Mouse (Mus musculus): ENCODE measurements around the gene Egln2. TPM values are rescaled to one million over a fixed set of nuclear protein-coding genes. Genes with fewer than 3 reads are reported as not detected.
A peak's percentile ranks its signal among the peaks of the same experiment; 100 is the strongest.

The Egln2 gene
- polyA plus RNA-seq, 1 experiment from 2014 or later: 28.2 TPM

DNA sequence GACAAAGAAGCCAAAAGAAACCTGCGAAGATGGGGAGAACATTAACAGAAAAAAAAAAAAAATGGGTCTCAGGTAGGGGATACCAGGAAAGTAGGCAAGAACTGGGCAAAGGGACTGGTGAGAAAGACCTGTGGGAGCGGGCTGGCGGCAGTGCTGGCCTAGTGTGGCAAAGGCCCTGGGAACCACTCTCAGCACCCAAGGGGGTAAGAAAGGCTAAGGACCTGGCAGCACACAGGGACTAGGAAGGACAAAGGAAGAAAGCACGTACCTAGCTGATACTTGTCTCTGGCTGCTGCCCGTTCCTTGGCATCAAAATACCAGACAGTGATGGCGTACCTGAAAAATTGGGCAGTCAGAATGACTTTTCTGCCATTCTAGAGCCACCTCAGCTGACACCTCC, 7.3 kb downstream of the Egln2 start:
- peaks cover 16% of the 10 kb centered on the region for H3K36me3 ChIP-seq (ENCODE audit: control insufficient read depth, insufficient read depth)
- no peak for ATAC-seq (ENCODE audit: low read depth)
- WGBS (ENCODE audit: insufficient replicate concordance): 70% methylated on average over 6 of the region's 6 CpGs

GRCm38 (mm10) chr7:27158171-27158570, 8.4 kb downstream of the Egln2 start:
- Histone ChIP-seq H3K4me1 (ENCODE audit: control insufficient read depth, low read depth, low read length) (peaks cover 27% of the 10 kb centered on the region), H3K27ac (ENCODE audit: low read length) (no peak overlapping the region), H3K9me3 (replicated peaks; ENCODE audit: control insufficient read depth, low read length) (no peaks in the 10 kb centered on the region), H3K9ac (ENCODE audit: low read depth, low read length) (no peak overlapping the region), H3K36me3 (ENCODE audit: control insufficient read depth, insufficient read depth) (peaks cover 16% of the 10 kb centered on the region), H3K4me3 (ENCODE audit: low read depth, low read length) (no peak overlapping the region), H3K4me2 (ENCODE audit: low read depth, low read length) (no peak overlapping the region), H3K27me3 (ENCODE audit: control insufficient read depth, insufficient read depth, low read depth, low read length) (no peaks in the 10 kb centered on the region)
- ATAC-seq (ENCODE audit: low read depth): no peak
- 88% methylated on average over 9 of the region's 9 CpGs for WGBS (ENCODE audit: insufficient replicate concordance)

More for the DNA sequence above, 7.3 kb downstream of the Egln2 start:
- H3K4me3 ChIP-seq (ENCODE audit: low read depth, low read length): no peak overlapping the region
- H3K9me3 ChIP-seq (replicated peaks; ENCODE audit: control insufficient read depth, low read length): no peaks in the 10 kb centered on the region
- no peak overlapping the region for H3K9ac ChIP-seq (ENCODE audit: low read depth, low read length)
- peaks cover 31% of the 10 kb centered on the region for H3K4me1 ChIP-seq (ENCODE audit: control insufficient read depth, low read depth, low read length)
- no peaks in the 10 kb centered on the region for H3K27me3 ChIP-seq (ENCODE audit: control insufficient read depth, insufficient read depth, low read depth, low read length)
- no peak overlapping the region for H3K27ac ChIP-seq (ENCODE audit: low read length)
- no peak overlapping the region for H3K4me2 ChIP-seq (ENCODE audit: low read depth, low read length)

DNA sequence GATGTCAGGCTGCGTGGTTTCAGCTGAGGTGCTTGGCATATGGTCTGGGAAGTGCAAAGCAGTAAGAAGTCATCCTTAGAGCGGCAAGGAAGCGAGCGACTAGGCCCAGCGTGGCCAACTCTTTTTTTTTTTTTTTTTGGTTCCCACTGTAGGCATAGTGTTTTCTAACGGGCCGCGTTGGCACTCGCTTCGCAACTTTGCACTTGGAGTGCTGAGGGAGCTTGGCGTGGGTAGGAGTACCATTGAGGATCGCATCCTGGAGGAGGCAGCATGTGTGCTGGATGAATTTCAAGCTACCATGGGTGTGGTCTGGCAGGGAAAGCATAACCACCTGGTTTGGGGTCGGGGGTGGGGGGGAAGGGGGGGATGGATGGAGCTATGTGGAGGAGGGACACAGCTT, 10.6 kb downstream of the Egln2 start:
- no peaks in the 10 kb centered on the region for H3K27me3 ChIP-seq (ENCODE audit: control insufficient read depth, insufficient read depth, low read depth, low read length)
- no peak overlapping the region for H3K4me2 ChIP-seq (ENCODE audit: low read depth, low read length)
- no peak overlapping the region for H3K9ac ChIP-seq (ENCODE audit: low read depth, low read length)
- WGBS (ENCODE audit: insufficient replicate concordance): 78% methylated on average over 13 of the region's 13 CpGs
- H3K4me3 ChIP-seq (ENCODE audit: low read depth, low read length): no peak overlapping the region
- peaks cover 16% of the 10 kb centered on the region for H3K36me3 ChIP-seq (ENCODE audit: control insufficient read depth, insufficient read depth)
- H3K4me1 ChIP-seq (ENCODE audit: control insufficient read depth, low read depth, low read length): peaks cover 10% of the 10 kb centered on the region
- H3K9me3 ChIP-seq (replicated peaks; ENCODE audit: control insufficient read depth, low read length): no peaks in the 10 kb centered on the region
- no peak for ATAC-seq (ENCODE audit: low read depth)
- no peak overlapping the region for H3K27ac ChIP-seq (ENCODE audit: low read length)

DNA sequence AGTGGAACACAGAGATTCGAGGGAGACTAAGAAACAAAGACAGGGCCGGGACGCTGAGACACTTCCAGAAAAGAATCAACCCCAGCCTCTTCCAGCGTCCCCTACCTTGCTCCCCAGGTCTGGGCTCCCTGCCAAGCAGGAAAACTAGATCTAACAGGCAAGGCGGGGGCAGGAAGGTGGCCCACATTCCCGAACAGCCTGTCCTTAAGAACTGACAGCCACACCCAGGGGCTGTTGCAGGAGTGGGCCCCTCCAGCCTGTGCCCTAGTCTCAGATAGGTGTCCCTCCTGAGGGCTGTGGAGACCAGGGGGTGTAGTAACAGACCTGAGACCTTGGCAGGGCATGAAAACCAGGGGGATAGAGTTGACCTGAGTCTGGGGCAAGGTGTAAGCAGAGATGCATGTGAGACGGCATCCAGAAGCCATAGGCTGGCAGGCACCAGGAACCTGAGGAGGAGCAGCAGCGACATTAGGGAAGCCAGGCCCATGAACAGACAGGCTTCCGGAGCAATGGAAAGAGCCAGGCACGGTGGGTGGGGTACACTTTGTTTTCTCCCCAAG, 13.3 kb downstream of the Egln2 start, which contains the start of gene Cyp2t4:
Gene Cyp2t4, plus strand, starts transcription at position 510 of the 560 bp plus-strand sequence.
- Histone ChIP-seq H3K4me1 (ENCODE audit: control insufficient read depth, low read depth, low read length) (no peaks in the 10 kb centered on the region), H3K4me3 (ENCODE audit: low read depth, low read length) (no peak within 1 kb of the TSS), H3K27ac (ENCODE audit: low read length) (no peak within 1 kb of the TSS), H3K9me3 (replicated peaks; ENCODE audit: control insufficient read depth, low read length) (no peaks in the 10 kb centered on the region), H3K9ac (ENCODE audit: low read depth, low read length) (no peak within 1 kb of the TSS), H3K27me3 (ENCODE audit: control insufficient read depth, insufficient read depth, low read depth, low read length) (no peaks in the 10 kb centered on the region), H3K4me2 (ENCODE audit: low read depth, low read length) (no peak within 1 kb of the TSS), H3K36me3 (ENCODE audit: control insufficient read depth, insufficient read depth) (peaks cover 7% of the 10 kb centered on the region)
- WGBS (ENCODE audit: insufficient replicate concordance): 65% methylated on average over 10 of the region's 10 CpGs
- ATAC-seq (ENCODE audit: low read depth): no peak

GRCm38 (mm10) chr7:27136410-27136996, 30.1 kb downstream of the Egln2 start:
- Histone ChIP-seq H3K4me1 (ENCODE audit: control insufficient read depth, low read depth, low read length) (no peaks in the 10 kb centered on the region; the same call in none of the 2 replicates), H3K27me3 (ENCODE audit: control insufficient read depth, insufficient read depth, low read depth, low read length) (no peaks in the 10 kb centered on the region), H3K27ac (ENCODE audit: low read length) (no peak overlapping the region), H3K4me3 (ENCODE audit: low read depth, low read length) (no peak overlapping the region), H3K4me2 (ENCODE audit: low read depth, low read length) (no peak overlapping the region), H3K36me3 (ENCODE audit: control insufficient read depth, insufficient read depth) (no peaks in the 10 kb centered on the region), H3K9me3 (replicated peaks; ENCODE audit: control insufficient read depth, low read length) (0 out of 2 replicates have a peak, but pooled peaks cover 2% of the 10 kb centered on the region), H3K9ac (ENCODE audit: low read depth, low read length) (no peak overlapping the region)
- 48% methylated on average over 8 of the region's 8 CpGs for WGBS (ENCODE audit: insufficient replicate concordance)
- no peak for ATAC-seq (ENCODE audit: low read depth)

DNA sequence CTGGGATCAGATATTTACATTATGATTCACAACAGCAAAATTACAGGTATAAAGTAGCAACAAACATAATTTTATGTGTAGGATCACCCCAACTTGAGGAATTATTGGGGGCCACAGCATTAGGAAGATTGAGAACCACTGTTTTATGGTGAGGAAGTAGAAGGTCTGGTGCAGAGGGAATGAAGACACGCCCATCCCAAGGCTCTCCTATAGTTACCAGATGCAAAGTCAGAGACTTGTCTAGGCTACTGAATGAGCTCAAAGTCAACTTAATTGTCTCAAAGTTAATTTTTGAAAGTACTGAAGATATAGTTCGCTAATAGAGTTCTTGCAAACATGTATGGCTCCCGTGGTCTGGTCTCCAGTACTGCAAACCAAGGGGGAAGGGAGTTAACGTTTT, 32.8 kb downstream of the Egln2 start:
- Histone ChIP-seq H3K4me2 (ENCODE audit: low read depth, low read length) (no peak overlapping the region), H3K27ac (ENCODE audit: low read length) (no peak overlapping the region), H3K9me3 (replicated peaks; ENCODE audit: control insufficient read depth, low read length) (no peaks in the 10 kb centered on the region), H3K36me3 (ENCODE audit: control insufficient read depth, insufficient read depth) (no peaks in the 10 kb centered on the region), H3K4me1 (ENCODE audit: control insufficient read depth, low read depth, low read length) (no peaks in the 10 kb centered on the region; the same call in none of the 2 replicates), H3K9ac (ENCODE audit: low read depth, low read length) (no peak overlapping the region), H3K4me3 (ENCODE audit: low read depth, low read length) (no peak overlapping the region), H3K27me3 (ENCODE audit: control insufficient read depth, insufficient read depth, low read depth, low read length) (no peaks in the 10 kb centered on the region)
- ATAC-seq (ENCODE audit: low read depth): no peak
- whole genome bisulfite sequencing (ENCODE audit: insufficient replicate concordance): 59% methylated on average over 4 of the region's 4 CpGs

- no peaks in the 10 kb centered on the region; the same call in none of the 2 replicates for H3K4me1 ChIP-seq (ENCODE audit: control insufficient read depth, low read depth, low read length)
- H3K4me2 ChIP-seq (ENCODE audit: low read depth, low read length): 0 out of 2 replicates have a peak overlapping the region, but pooled peaks have one; percentile 1
- H3K27ac ChIP-seq (ENCODE audit: low read length): no peak overlapping the region
- H3K9ac ChIP-seq (ENCODE audit: low read depth, low read length): no peak overlapping the region
- H3K27me3 ChIP-seq (ENCODE audit: control insufficient read depth, insufficient read depth, low read depth, low read length): no peaks in the 10 kb centered on the region
- no peaks in the 10 kb centered on the region for H3K36me3 ChIP-seq (ENCODE audit: control insufficient read depth, insufficient read depth)
- peak; percentile 66; the same call in 1 of the 2 replicates for ATAC-seq (ENCODE audit: low read depth)
- WGBS (ENCODE audit: insufficient replicate concordance): 50% methylated on average over 12 of the region's 12 CpGs
- no peak overlapping the region for H3K4me3 ChIP-seq (ENCODE audit: low read depth, low read length)
- no peaks in the 10 kb centered on the region for H3K9me3 ChIP-seq (replicated peaks; ENCODE audit: control insufficient read depth, low read length)
Measured at GRCm38 (mm10) chr7:27133156-27133555, 33.4 kb downstream of the Egln2 start.

- H3K4me2 ChIP-seq (ENCODE audit: low read depth, low read length): 0 out of 2 replicates have a peak overlapping the region, but pooled peaks have one; percentile 1
- H3K9ac ChIP-seq (ENCODE audit: low read depth, low read length): no peak overlapping the region
- WGBS (ENCODE audit: insufficient replicate concordance): 11% methylated on average over 10 of the region's 10 CpGs
- H3K9me3 ChIP-seq (replicated peaks; ENCODE audit: control insufficient read depth, low read length): no peaks in the 10 kb centered on the region
- H3K27me3 ChIP-seq (ENCODE audit: control insufficient read depth, insufficient read depth, low read depth, low read length): no peaks in the 10 kb centered on the region
- H3K27ac ChIP-seq (ENCODE audit: low read length): no peak overlapping the region
- no peaks in the 10 kb centered on the region for H3K36me3 ChIP-seq (ENCODE audit: control insufficient read depth, insufficient read depth)
- H3K4me1 ChIP-seq (ENCODE audit: control insufficient read depth, low read depth, low read length): no peaks in the 10 kb centered on the region; the same call in none of the 2 replicates
- no peak overlapping the region for H3K4me3 ChIP-seq (ENCODE audit: low read depth, low read length)
- ATAC-seq (ENCODE audit: low read depth): no peak
Measured at GRCm38 (mm10) chr7:27132588-27132987, 34.0 kb downstream of the Egln2 start.

GRCm38 (mm10) chr7:27131387-27131786, 35.2 kb downstream of the Egln2 start:
- Histone ChIP-seq H3K4me3 (ENCODE audit: low read depth, low read length) (no peak overlapping the region), H3K4me2 (ENCODE audit: low read depth, low read length) (no peak overlapping the region), H3K9ac (ENCODE audit: low read depth, low read length) (no peak overlapping the region), H3K36me3 (ENCODE audit: control insufficient read depth, insufficient read depth) (no peaks in the 10 kb centered on the region), H3K27me3 (ENCODE audit: control insufficient read depth, insufficient read depth, low read depth, low read length) (no peaks in the 10 kb centered on the region), H3K9me3 (replicated peaks; ENCODE audit: control insufficient read depth, low read length) (no peaks in the 10 kb centered on the region), H3K4me1 (ENCODE audit: control insufficient read depth, low read depth, low read length) (no peaks in the 10 kb centered on the region; the same call in none of the 2 replicates), H3K27ac (ENCODE audit: low read length) (no peak overlapping the region)
- ATAC-seq (ENCODE audit: low read depth): no peak
- WGBS (ENCODE audit: insufficient replicate concordance): 46% methylated on average over 2 of the region's 2 CpGs

Measured in liver, embryonic 16.5 days (tissue).